Mouse (Mus musculus): ENCODE results near the gene Trim7. TPM values are rescaled to one million over a fixed set of nuclear protein-coding genes. Genes with fewer than 3 reads are reported as not detected.
"Not testable (repeated sequence)": the region's sequence is repeated elsewhere in the genome, so short reads cannot be mapped to it uniquely, and the experiment has no call there.

The Trim7 gene
- polyA plus RNA-seq, 1 experiment from 2014 or later = 0.32 TPM

GRCm38 (mm10) chr11:48871817-48872541 is 46.0 kb downstream of the Trim7 start:
- WGBS = 14% methylated on average over 17 of the region's 17 CpGs
- peak overlapping the region; percentile 54 for H3K4me3 ChIP-seq
- H3K9me3 ChIP-seq (replicated peaks) = no peaks in the 10 kb centered on the region
- H3K36me3 ChIP-seq = no peaks in the 10 kb centered on the region
- H3K4me1 ChIP-seq = peaks cover 18% of the 10 kb centered on the region
- peaks cover 30% of the 10 kb centered on the region for H3K27me3 ChIP-seq (ENCODE audit: low read depth, poor library complexity, severe bottlenecking)
- DNase-seq (ENCODE audit: low spot score) = no peak
- peak overlapping the region; percentile 70 for H3K27ac ChIP-seq (replicated peaks)

GRCm38 (mm10) chr11:48872695-48873300 is 46.9 kb downstream of the Trim7 start:
- no peak overlapping the region for H3K4me3 ChIP-seq
- no peak overlapping the region for H3K27ac ChIP-seq (replicated peaks)
- 79% methylated on average over 7 of the region's 7 CpGs for WGBS
- no peak for DNase-seq (ENCODE audit: low spot score)
- no peaks in the 10 kb centered on the region for H3K36me3 ChIP-seq
- peaks cover 18% of the 10 kb centered on the region for H3K4me1 ChIP-seq
- no peaks in the 10 kb centered on the region for H3K9me3 ChIP-seq (replicated peaks)
- H3K27me3 ChIP-seq (ENCODE audit: low read depth, poor library complexity, severe bottlenecking) = peaks cover 30% of the 10 kb centered on the region

- WGBS = 71% methylated on average over 10 of the region's 10 CpGs
- H3K27ac ChIP-seq (replicated peaks) = no peak overlapping the region
- no peak for DNase-seq (ENCODE audit: low spot score)
- H3K9me3 ChIP-seq (replicated peaks) = no peaks in the 10 kb centered on the region
- H3K36me3 ChIP-seq = no peaks in the 10 kb centered on the region
- peaks cover 30% of the 10 kb centered on the region for H3K27me3 ChIP-seq (ENCODE audit: low read depth, poor library complexity, severe bottlenecking)
- H3K4me1 ChIP-seq = peaks cover 18% of the 10 kb centered on the region
- no peak overlapping the region for H3K4me3 ChIP-seq
Observed at GRCm38 (mm10) chr11:48873591-48874290, 47.8 kb downstream of the Trim7 start.

- no peaks in the 10 kb centered on the region for H3K36me3 ChIP-seq
- H3K27ac ChIP-seq (replicated peaks) = no peak overlapping the region
- H3K27me3 ChIP-seq (ENCODE audit: low read depth, poor library complexity, severe bottlenecking) = peaks cover 30% of the 10 kb centered on the region
- DNase-seq (ENCODE audit: low spot score) = peak; percentile 42
- peaks cover 18% of the 10 kb centered on the region for H3K4me1 ChIP-seq
- no peak overlapping the region for H3K4me3 ChIP-seq
- H3K9me3 ChIP-seq (replicated peaks) = no peaks in the 10 kb centered on the region
- WGBS = 4% methylated on average over 4 of the region's 4 CpGs
Observed at GRCm38 (mm10) chr11:48874465-48874864, 48.5 kb downstream of the Trim7 start.

DNA sequence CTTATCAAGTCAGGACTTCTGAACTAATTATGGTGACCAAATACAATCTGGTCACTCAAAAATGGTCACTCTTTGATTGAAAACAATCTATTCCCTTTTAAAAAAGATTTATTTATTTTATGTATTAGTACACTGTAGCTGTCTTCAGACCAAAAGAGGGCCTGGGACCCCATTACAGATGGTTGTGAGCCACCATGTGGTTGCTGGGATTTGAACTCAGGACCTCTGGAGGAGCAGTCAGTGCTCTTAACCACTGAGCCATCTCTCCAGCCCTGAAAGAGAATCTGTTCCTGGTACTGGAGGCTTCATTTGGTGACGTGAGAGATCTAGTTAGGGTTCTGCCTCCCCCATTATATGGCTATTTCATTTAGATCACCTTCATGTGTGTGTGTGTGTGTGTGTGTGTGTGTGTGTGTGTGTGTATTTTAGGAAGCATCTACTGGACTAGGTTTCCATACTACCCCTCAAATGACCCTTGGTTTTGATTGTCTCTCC is 49.5 kb downstream of the Trim7 start:
- 67% methylated on average over 1 of the region's 1 CpGs for WGBS
- not testable (repeated sequence) for H3K4me3 ChIP-seq

DNA sequence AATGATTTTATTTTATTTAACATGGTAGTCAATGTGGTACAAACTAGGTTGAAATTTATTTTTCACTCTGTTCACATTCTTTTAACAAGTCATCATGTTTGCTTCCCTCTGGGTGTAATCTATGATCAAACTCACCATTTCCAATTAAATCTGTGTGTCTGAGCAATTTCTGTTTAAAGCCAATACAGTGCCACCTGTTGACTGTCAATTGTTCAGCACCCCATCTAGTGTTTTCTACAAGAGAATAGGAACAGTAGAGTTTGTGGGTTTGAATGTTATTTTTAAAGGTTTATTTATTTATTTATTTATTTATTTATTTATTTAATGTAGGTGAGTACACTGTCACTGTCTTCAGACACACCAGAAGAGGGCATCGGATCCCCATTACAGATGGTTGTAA is 50.7 kb downstream of the Trim7 start:
- 87% methylated on average over 1 of the region's 1 CpGs for WGBS
- Histone ChIP-seq H3K27ac (replicated peaks) (no peak overlapping the region), H3K9me3 (replicated peaks) (no peaks in the 10 kb centered on the region), H3K4me1 (peaks cover 7% of the 10 kb centered on the region), H3K4me3 (no peak overlapping the region), H3K36me3 (no peaks in the 10 kb centered on the region), H3K27me3 (ENCODE audit: low read depth, poor library complexity, severe bottlenecking) (peaks cover 21% of the 10 kb centered on the region)
- no peak for DNase-seq (ENCODE audit: low spot score)

More for the DNA sequence above, 49.5 kb downstream of the Trim7 start:
- not testable (repeated sequence) for H3K27ac ChIP-seq (replicated peaks); DNase-seq (ENCODE audit: low spot score); H3K36me3 ChIP-seq; H3K9me3 ChIP-seq (replicated peaks)
- Histone ChIP-seq H3K4me1 (peaks cover 18% of the 10 kb centered on the region), H3K27me3 (ENCODE audit: low read depth, poor library complexity, severe bottlenecking) (peaks cover 25% of the 10 kb centered on the region)

- H3K36me3 ChIP-seq = no peaks in the 10 kb centered on the region
- WGBS = 85% methylated on average over 2 of the region's 2 CpGs
- no peak overlapping the region for H3K4me3 ChIP-seq
- no peaks in the 10 kb centered on the region for H3K27me3 ChIP-seq (ENCODE audit: low read depth, poor library complexity, severe bottlenecking)
- H3K27ac ChIP-seq (replicated peaks) = no peak overlapping the region
- DNase-seq (ENCODE audit: low spot score) = no peak
- H3K9me3 ChIP-seq (replicated peaks) = no peaks in the 10 kb centered on the region
- H3K4me1 ChIP-seq = no peaks in the 10 kb centered on the region
Observed at GRCm38 (mm10) chr11:48898812-48899431, 73.0 kb downstream of the Trim7 start.

DNA sequence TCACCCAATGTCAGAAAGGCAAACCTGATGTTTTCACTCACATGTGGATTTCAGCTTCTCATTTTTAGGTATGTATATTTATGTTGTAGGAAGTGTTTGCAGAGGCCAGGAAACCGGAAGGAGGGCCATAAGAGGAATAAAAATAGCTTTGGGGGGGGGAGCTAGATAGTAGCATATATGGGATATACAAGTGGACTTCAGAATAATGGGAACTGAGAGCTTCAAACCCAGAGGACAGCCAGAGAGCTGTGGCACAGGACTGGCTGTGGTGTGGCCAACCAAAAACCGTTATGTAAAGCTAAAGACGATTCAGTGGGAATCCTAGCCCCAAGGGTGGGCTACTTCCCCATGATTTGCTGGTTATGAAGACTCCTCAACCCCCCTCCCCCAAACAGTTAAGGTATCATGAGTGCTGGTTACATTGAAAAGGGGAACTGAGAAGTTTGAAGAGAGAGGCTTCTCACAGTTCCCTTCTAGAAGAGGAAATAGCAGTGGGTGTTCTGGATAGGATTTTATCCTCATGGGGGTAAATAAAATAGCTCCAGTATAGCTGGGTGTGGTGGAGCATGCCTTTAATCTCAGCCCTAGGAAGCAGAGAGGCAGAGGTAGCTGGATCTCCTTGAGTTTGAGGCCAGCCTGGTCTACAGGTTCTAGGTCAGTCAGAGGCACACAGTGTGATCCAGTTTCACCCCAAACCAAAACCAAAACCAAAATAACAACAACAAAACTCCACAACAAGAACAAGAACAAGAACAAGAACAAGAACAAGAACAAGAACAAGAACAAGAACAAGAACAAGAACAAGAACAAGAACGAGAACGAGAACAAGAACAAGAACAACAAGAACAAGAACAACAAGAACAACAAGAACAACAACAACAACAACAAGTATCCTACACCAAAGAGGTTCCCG is 75.0 kb downstream of the Trim7 start:
- not testable (repeated sequence) for H3K36me3 ChIP-seq; H3K4me3 ChIP-seq; H3K9me3 ChIP-seq (replicated peaks); DNase-seq (ENCODE audit: low spot score); H3K27ac ChIP-seq (replicated peaks); H3K4me1 ChIP-seq; H3K27me3 ChIP-seq (ENCODE audit: low read depth, poor library complexity, severe bottlenecking)
- 84% methylated on average over 6 of the region's 6 CpGs for WGBS

- not testable (repeated sequence) for H3K27ac ChIP-seq (replicated peaks)
- 97% methylated on average over 1 of the region's 1 CpGs for WGBS
Observed at GRCm38 (mm10) chr11:48901567-48901930, 75.6 kb downstream of the Trim7 start.

More at GRCm38 (mm10) chr11:48901567-48901930, 75.6 kb downstream of the Trim7 start:
- H3K9me3 ChIP-seq (replicated peaks); H3K27me3 ChIP-seq (ENCODE audit: low read depth, poor library complexity, severe bottlenecking); H3K4me3 ChIP-seq; H3K4me1 ChIP-seq; H3K36me3 ChIP-seq; DNase-seq (ENCODE audit: low spot score): not testable (repeated sequence)
